Mouse (Mus musculus) neural tube, embryonic 14.5 days (tissue): ENCODE data around the gene Hadha. TPM values are rescaled to one million over a fixed set of nuclear protein-coding genes. Genes with fewer than 3 reads are reported as not detected.

Experiments used
- ATAC-seq: fragments of 200-750 bp; cut with Nextera tagmentation; 2 replicates; pipeline ENCODE4 v1.8.0; 2017; ENCODE audit warnings: low read depth, mild to moderate bottlenecking, moderate TSS enrichment, moderate library complexity
- H3K27ac ChIP-seq: fragments of 300-500 bp; sonication (generic); 2 replicates; pipeline ENCODE4 v1.5.1; 2014; ENCODE audit warnings: low read depth, mild to moderate bottlenecking, control low read depth, low read length, moderate library complexity, mixed read lengths
- H3K27me3 ChIP-seq: fragments of 300-500 bp; sonication (generic); 2 replicates; pipeline ENCODE4 v1.6.1; 2014; ENCODE audit warnings: low read length; ENCODE audit not compliant: control insufficient read depth, insufficient read depth
- H3K36me3 ChIP-seq: fragments of 300-500 bp; sonication (generic); 2 replicates; pipeline ENCODE4 v1.6.1; 2014; ENCODE audit warnings: low read length, mixed read lengths; ENCODE audit not compliant: control insufficient read depth, insufficient read depth
- H3K4me1 ChIP-seq: fragments of 300-500 bp; sonication (generic); 2 replicates; pipeline ENCODE4 v1.6.1; 2014; ENCODE audit warnings: low read length; ENCODE audit not compliant: control insufficient read depth, insufficient read depth
- H3K4me2 ChIP-seq: fragments of 300-500 bp; sonication (generic); 2 replicates; pipeline ENCODE4 v1.6.1; 2014; ENCODE audit warnings: mild to moderate bottlenecking, low read depth, low read length, control low read depth
- H3K4me3 ChIP-seq: fragments of 300-500 bp; sonication (generic); 2 replicates; pipeline ENCODE4 v1.5.1; 2014; ENCODE audit warnings: low read depth, low read length, control low read depth, mixed read lengths
- H3K9ac ChIP-seq: fragments of 300-500 bp; sonication (generic); replicated peaks from 2 replicates; pipeline ENCODE4 v1.6.1; 2014; ENCODE audit warnings: low read depth, mild to moderate bottlenecking, control low read depth, low read length, mixed read lengths
- H3K9me3 ChIP-seq: fragments of 300-500 bp; sonication (generic); 2 replicates; pipeline ENCODE4 v1.6.1; 2016; ENCODE audit warnings: low read length; ENCODE audit not compliant: control insufficient read depth
- WGBS: fragments of 180-500 bp; shearing (Covaris S2); extraction: QIAGEN DNeasy Blood & Tissue Kit; methylation state at CpG from one replicate; pipeline ENCODE4 v1.1.7; 2014; 5-methylcytosine and 5-hydroxymethylcytosine counted together
- polyA plus RNA-seq: library from polyadenylated mRNA; unstranded; fragments of >200 nt; fragmentation: Nextera tagmentation; extraction: Ambion mirVana; gene quantifications from 2 replicates; pipeline ENCODE4 v1.2.1, GENCODE M21; 2014

The Hadha gene
- polyA plus RNA-seq, 1 experiment from 2014 or later, result 55.2 TPM

GRCm38 (mm10) chr5:30104841-30105667 lies 49.9 kb downstream of the Hadha start, which contains the start of gene Garem2:
Gene Garem2 (plus strand): TSS chr5:30105161.
- ATAC-seq, result peak; percentile 41
- Histone ChIP-seq H3K27me3 (no peaks in the 10 kb centered on the region), H3K4me2 (peak within 1 kb of the TSS; percentile 93), H3K9ac (peak within 1 kb of the TSS; percentile 66), H3K4me3 (peak within 1 kb of the TSS; percentile 59), H3K27ac (peak within 1 kb of the TSS; percentile 73), H3K4me1 (peaks cover 22% of the 10 kb centered on the region), H3K9me3 (no peaks in the 10 kb centered on the region), H3K36me3 (no peaks in the 10 kb centered on the region)
- under 1% methylated on average over 59 of the region's 65 CpGs for WGBS

DNA sequence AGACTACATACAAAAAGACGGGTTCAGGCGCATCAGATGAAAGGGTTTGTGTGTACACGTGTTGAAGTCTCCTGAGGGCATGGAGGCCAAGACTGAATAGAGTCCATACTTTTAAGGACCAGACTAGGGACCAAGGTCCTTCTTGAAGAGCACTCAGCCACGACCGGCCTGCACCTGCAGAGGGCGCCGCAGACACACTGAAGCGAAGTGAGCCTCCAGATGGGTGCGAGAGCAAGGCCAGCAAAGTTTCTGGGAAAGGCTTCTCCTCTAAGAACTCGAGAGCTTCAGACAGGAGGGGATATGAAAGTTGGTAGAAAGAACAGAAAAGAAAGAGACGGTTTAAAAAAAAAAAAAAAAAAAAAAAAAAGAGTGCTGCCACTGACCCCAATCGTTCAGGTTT lies 50.6 kb downstream of the Hadha start:
- 0 out of 2 replicates have a peak, but pooled peaks have one; percentile 7 for ATAC-seq
- peaks cover 17% of the 10 kb centered on the region for H3K4me1 ChIP-seq
- no peak overlapping the region for H3K9ac ChIP-seq
- H3K27ac ChIP-seq, result no peak overlapping the region
- peak overlapping the region; percentile 59; the same call in 1 of the 2 replicates for H3K4me3 ChIP-seq
- no peaks in the 10 kb centered on the region for H3K27me3 ChIP-seq
- H3K4me2 ChIP-seq, result peak overlapping the region; percentile 93
- H3K9me3 ChIP-seq, result no peaks in the 10 kb centered on the region
- WGBS, result 2% methylated on average over 12 of the region's 12 CpGs
- H3K36me3 ChIP-seq, result no peaks in the 10 kb centered on the region

DNA sequence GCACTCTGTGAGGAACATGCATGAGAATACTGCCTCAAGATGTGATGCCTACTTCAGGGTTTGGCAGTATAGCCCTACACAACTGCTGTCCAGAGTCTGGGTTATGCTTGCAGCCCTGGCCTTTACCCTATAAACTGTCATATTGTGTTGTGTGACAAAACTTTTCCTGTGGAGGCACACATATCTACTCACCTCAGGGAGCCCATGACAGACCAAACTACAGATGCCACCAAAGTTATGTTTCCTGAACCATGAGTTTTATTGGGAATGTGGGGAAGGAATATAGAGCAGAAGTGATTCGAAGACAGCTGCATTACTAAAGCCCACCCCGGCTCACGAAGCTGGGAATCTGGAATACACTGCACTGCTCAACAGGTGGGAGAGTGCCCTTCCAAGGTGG lies 51.6 kb downstream of the Hadha start:
- Histone ChIP-seq H3K4me1 (peaks cover 17% of the 10 kb centered on the region), H3K4me2 (no peak overlapping the region), H3K4me3 (no peak overlapping the region), H3K9me3 (no peaks in the 10 kb centered on the region), H3K9ac (no peak overlapping the region), H3K27ac (no peak overlapping the region), H3K36me3 (no peaks in the 10 kb centered on the region), H3K27me3 (no peaks in the 10 kb centered on the region)
- 87% methylated on average over 3 of the region's 3 CpGs for WGBS
- ATAC-seq, result no peak

- 94% methylated on average over 1 of the region's 1 CpGs for WGBS
- no peaks in the 10 kb centered on the region for H3K36me3 ChIP-seq
- H3K27me3 ChIP-seq, result no peaks in the 10 kb centered on the region
- H3K4me3 ChIP-seq, result no peak overlapping the region
- no peak overlapping the region for H3K4me2 ChIP-seq
- ATAC-seq, result no peak
- H3K4me1 ChIP-seq, result no peaks in the 10 kb centered on the region
- H3K27ac ChIP-seq, result no peak overlapping the region
- no peaks in the 10 kb centered on the region for H3K9me3 ChIP-seq
- no peak overlapping the region for H3K9ac ChIP-seq
These were observed 56.7 kb downstream of the Hadha start for GRCm38 (mm10) chr5:30098260-30098659.

GRCm38 (mm10) chr5:30095731-30096130 lies 59.2 kb downstream of the Hadha start:
- Histone ChIP-seq H3K4me1 (no peaks in the 10 kb centered on the region), H3K27ac (no peak overlapping the region), H3K36me3 (no peaks in the 10 kb centered on the region), H3K27me3 (no peaks in the 10 kb centered on the region), H3K9me3 (no peaks in the 10 kb centered on the region), H3K4me2 (no peak overlapping the region), H3K4me3 (no peak overlapping the region), H3K9ac (no peak overlapping the region)
- no peak for ATAC-seq
- WGBS, result 74% methylated on average over 6 of the region's 6 CpGs

- Histone ChIP-seq H3K4me1 (no peaks in the 10 kb centered on the region), H3K9me3 (no peaks in the 10 kb centered on the region), H3K27ac (no peak overlapping the region), H3K4me2 (no peak overlapping the region), H3K9ac (no peak overlapping the region), H3K27me3 (no peaks in the 10 kb centered on the region), H3K36me3 (no peaks in the 10 kb centered on the region), H3K4me3 (no peak overlapping the region)
- no peak for ATAC-seq
- WGBS, result 60% methylated on average over 2 of the region's 2 CpGs
These were observed 60.6 kb downstream of the Hadha start for GRCm38 (mm10) chr5:30094399-30094798.

DNA sequence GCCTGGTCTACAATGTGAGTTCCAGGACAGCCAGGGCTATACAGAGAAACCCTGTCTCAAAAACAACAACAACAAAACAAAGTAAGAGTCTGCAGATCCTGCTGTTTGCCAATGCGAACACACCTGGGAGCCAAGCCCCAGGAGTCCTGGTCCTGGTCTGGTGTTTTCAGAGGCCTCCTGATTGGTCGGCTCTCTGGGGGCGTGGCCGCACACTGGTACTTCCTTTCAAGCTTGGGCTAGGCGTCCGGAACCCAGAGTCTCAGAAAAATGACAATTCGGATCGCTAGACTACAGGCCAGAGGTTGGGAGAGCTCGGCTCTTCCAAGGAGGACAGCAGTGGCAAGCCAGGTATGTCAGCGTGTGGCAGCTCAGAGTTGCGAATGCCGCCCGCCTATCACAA lies 62.3 kb downstream of the Hadha start:
- Histone ChIP-seq H3K27me3 (no peaks in the 10 kb centered on the region), H3K36me3 (no peaks in the 10 kb centered on the region), H3K9ac (no peak overlapping the region), H3K27ac (no peak overlapping the region), H3K4me3 (no peak overlapping the region), H3K9me3 (no peaks in the 10 kb centered on the region), H3K4me1 (no peaks in the 10 kb centered on the region), H3K4me2 (no peak overlapping the region)
- 56% methylated on average over 13 of the region's 13 CpGs for WGBS
- ATAC-seq, result no peak

GRCm38 (mm10) chr5:30072825-30073821 lies 81.8 kb downstream of the Hadha start, which contains the start of gene Tyms:
Gene Tyms (minus strand): TSS chr5:30073617.
- Histone ChIP-seq H3K4me1 (0 out of 2 replicates have a peak, but pooled peaks cover 4% of the 10 kb centered on the region), H3K27ac (0 out of 2 replicates have a peak within 1 kb of the TSS, but pooled peaks have one; percentile 34), H3K4me2 (peak within 1 kb of the TSS; percentile 91), H3K4me3 (peak within 1 kb of the TSS; percentile 65), H3K36me3 (no peaks in the 10 kb centered on the region), H3K9ac (peak within 1 kb of the TSS; percentile 72), H3K9me3 (no peaks in the 10 kb centered on the region), H3K27me3 (no peaks in the 10 kb centered on the region)
- ATAC-seq, result peak; percentile 98
- under 1% methylated on average over 45 of the region's 45 CpGs for WGBS
